Mouse (Mus musculus): ENCODE data around the gene Mgrn1.

Mgrn1 gene

GRCm38 (mm10) chr16:4885760-4886689 lies at the start of gene Mgrn1:
Gene Mgrn1, plus strand, starts transcription at chr16:4886249.
- peak; percentile 78 to 84 for DNase-seq (ENCODE audit: low spot score in 2 of 2)

DNA sequence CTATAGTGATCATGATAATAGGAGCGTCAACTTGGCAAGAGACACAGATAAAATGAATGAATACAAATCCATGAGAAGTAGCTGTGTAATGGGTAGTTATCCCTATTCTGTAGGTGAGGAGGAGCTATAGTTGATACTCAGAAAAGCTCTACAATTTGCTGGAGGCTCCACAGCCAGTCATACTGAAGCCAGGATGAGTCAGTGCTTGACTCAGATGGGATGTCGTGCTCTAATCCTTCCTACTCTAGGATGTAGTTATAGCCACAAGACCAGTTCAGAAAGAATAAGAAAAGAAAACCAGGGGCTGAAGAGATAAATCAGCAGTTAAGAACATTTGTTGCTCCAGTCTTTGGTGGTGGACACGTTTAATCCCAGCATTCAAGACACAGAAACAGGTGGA lies 48.4 kb upstream of the Mgrn1 start:
- DNase-seq (ENCODE audit: low spot score in 2 of 2), result no peak

GRCm38 (mm10) chr16:4839552-4839951 lies 46.5 kb upstream of the Mgrn1 start:
- no peak for DNase-seq (ENCODE audit: low spot score in 2 of 2)

DNA sequence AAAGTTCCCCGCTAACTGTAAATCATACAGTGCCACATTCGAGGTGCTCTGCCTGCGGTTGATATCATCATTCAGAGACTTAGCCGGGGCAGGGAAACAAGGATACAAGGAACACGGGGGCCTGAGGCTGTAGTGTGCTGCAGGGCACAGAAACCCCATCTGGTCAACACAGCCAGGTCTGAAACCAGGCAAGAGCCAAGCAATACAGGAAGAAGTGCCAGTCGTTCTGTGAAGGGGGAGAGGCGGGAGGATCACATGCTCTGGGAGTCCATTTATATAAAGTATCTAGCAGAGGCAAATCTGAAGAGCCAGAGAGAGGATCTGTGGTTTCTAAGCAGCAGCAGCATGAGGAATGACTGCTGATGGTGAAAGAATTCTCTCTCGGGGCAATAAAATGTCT lies 45.8 kb upstream of the Mgrn1 start:
- DNase-seq (ENCODE audit: low spot score in 2 of 2), result no peak

DNA sequence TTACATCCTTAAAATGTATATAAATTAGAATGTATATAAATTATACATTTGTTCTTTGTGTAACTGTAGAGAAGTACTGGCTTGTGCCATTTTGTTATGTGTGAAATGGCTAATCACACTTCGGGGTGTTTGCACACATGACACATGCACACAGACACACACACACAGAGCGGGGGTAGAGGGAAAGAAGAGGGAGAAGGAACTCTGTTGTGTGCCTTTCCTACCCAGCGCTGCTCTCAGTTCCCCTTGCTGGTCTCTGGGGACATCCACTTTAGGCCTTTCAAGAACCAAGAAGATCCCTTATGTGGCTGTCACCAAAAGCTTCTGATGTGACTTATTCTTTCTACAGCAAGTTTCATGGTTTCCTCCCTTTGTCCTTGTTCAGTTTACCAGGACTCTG lies 39.0 kb upstream of the Mgrn1 start:
- DNase-seq (ENCODE audit: low spot score in 2 of 2), result no peak

DNA sequence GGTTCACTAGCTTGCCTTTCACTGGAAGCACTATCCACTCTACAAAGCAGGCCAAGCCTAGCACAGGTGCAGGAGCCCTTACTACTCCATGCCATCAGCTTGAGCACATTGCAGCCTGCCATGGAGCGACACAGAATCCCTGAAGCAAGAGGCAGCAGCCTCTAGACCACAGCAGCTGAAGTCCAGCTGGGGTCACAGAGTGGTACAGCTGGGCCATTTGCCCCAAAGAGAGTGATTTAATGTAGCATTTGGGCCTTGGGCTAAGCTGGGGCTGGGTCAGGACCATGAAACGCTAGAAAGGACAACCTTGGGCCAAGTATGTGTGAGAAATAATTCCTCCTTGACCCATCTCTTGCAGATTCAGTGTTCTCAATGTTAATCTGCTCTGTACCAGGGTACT lies 38.0 kb upstream of the Mgrn1 start:
- no peak for DNase-seq (ENCODE audit: low spot score in 2 of 2)

- no peak for DNase-seq (ENCODE audit: low spot score in 2 of 2)
These were observed 35.7 kb upstream of the Mgrn1 start for GRCm38 (mm10) chr16:4850361-4850760.

- no peak for DNase-seq (ENCODE audit: low spot score in 2 of 2)
These were observed 35.0 kb upstream of the Mgrn1 start for GRCm38 (mm10) chr16:4850938-4851628.

- no peak for DNase-seq (ENCODE audit: low spot score in 2 of 2)
These were observed 30.9 kb upstream of the Mgrn1 start for GRCm38 (mm10) chr16:4855046-4855650.

GRCm38 (mm10) chr16:4861392-4861791 lies 24.7 kb upstream of the Mgrn1 start:
- no peak for DNase-seq (ENCODE audit: low spot score in 2 of 2)

GRCm38 (mm10) chr16:4862863-4863483 lies 23.1 kb upstream of the Mgrn1 start:
- peak; percentile 70 to 72 for DNase-seq (ENCODE audit: low spot score in 2 of 2)

DNA sequence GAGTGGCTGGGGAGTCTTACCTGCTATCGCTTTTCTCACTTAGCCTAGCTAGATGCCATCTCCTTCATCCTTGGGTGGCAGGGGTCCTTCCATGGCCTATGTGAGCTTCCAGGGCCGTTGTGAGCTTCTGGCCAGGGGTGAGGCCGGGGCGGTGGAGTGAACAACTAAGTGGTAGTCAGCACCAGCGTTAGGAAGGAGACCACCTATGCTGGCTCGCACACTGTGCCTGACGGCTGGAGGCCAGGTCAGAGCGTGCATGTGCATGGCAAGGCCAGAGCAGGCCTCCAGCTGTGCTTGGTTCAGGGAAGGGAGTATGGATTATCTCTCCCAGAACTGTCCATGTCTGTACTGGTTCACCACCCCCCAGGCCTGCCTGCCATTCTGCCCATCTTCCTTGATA lies 22.3 kb upstream of the Mgrn1 start:
- DNase-seq (ENCODE audit: low spot score in 2 of 2), result no peak

GRCm38 (mm10) chr16:4866101-4866695 lies 19.9 kb upstream of the Mgrn1 start:
- DNase-seq (ENCODE audit: low spot score in 2 of 2), result no peak

GRCm38 (mm10) chr16:4870490-4870889 lies 15.6 kb upstream of the Mgrn1 start:
- DNase-seq (ENCODE audit: low spot score in 2 of 2), result no peak

GRCm38 (mm10) chr16:4871926-4872325 lies 14.1 kb upstream of the Mgrn1 start:
- no peak for DNase-seq (ENCODE audit: low spot score in 2 of 2)

DNA sequence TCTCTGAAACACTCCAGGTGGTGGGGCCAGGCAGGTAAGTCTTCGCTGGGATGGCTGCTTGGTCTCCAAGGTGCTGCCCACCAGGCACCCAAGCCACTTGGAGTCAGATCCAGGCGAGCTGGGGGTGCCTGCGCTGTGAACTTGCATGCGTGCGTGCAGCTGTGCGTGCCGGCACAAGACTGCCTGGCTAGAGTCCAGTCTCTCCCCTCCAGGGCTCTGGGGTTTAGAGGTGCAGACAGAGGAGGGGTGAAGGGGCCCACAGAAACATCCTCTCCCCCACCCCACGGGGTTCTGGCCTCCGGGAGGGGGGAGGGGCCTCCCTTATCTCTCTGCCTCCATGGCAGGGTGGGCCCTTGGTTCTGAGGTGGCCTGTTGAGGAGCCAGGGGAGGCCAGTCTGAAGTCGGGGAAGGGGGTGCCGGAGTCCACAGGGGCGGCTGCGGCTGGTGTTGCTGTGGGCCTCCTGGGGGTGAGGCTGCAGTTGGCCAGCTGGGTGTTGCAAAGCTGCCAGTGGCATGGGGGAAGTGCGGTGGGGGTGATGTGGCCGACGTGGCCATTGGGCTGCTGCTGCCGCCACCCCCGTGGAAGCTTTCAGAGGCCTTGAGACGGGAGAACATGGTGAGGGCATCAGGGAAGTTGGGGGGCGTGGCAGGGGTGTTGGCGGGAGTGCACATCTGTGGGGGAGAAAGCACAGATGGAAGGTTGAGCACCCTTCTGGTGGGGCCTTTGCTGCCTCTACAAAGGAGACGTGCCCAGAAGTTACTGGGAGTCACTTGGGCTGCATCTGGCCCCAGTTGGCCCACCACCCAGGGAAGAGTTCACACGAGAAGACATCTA lies 10.6 kb upstream of the Mgrn1 start:
- DNase-seq (ENCODE audit: low spot score in 2 of 2), result no peak

GRCm38 (mm10) chr16:4876033-4876680 lies 9.9 kb upstream of the Mgrn1 start:
- DNase-seq (ENCODE audit: low spot score in 2 of 2), result peak in 1 of 2 experiments; percentile 57

DNA sequence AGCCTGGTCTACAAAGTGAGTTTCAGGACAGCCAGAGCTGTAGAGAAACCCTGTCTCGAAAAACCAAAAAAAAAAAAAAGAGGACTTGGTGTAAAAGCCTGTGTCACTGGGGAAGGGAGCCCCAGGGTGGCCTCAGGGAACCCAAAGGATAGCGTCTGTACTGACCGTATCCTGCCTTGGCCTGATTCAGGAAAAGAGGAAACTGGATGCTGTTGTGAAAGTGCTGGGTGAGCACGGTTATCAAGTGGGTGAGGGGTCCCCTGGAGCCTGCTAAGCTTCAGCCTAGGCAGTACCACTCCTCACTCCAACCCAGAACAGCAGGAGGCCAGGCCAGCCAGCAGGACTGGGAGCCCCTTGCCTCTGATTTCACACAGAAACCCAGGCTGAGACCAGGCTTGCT lies 8.9 kb upstream of the Mgrn1 start:
- no peak for DNase-seq (ENCODE audit: low spot score in 2 of 2)

GRCm38 (mm10) chr16:4877701-4878100 lies 8.3 kb upstream of the Mgrn1 start:
- no peak for DNase-seq (ENCODE audit: low spot score in 2 of 2)

GRCm38 (mm10) chr16:4878192-4878885 lies 7.7 kb upstream of the Mgrn1 start:
- DNase-seq (ENCODE audit: low spot score in 2 of 2), result peak in 1 of 2 experiments; percentile 25
